Mouse (Mus musculus): ENCODE data around the gene Kndc1. TPM values are rescaled to one million over a fixed set of nuclear protein-coding genes. Genes with fewer than 3 reads are reported as not detected.

The Kndc1 gene
- polyA plus RNA-seq (2012; rRNA removed) (0.01 and 0.04 TPM in 2 replicates), polyA plus RNA-seq (2014; fragmentation: Nextera tagmentation; extraction: Ambion mirVana) (not detected in 2 replicates)

DNA sequence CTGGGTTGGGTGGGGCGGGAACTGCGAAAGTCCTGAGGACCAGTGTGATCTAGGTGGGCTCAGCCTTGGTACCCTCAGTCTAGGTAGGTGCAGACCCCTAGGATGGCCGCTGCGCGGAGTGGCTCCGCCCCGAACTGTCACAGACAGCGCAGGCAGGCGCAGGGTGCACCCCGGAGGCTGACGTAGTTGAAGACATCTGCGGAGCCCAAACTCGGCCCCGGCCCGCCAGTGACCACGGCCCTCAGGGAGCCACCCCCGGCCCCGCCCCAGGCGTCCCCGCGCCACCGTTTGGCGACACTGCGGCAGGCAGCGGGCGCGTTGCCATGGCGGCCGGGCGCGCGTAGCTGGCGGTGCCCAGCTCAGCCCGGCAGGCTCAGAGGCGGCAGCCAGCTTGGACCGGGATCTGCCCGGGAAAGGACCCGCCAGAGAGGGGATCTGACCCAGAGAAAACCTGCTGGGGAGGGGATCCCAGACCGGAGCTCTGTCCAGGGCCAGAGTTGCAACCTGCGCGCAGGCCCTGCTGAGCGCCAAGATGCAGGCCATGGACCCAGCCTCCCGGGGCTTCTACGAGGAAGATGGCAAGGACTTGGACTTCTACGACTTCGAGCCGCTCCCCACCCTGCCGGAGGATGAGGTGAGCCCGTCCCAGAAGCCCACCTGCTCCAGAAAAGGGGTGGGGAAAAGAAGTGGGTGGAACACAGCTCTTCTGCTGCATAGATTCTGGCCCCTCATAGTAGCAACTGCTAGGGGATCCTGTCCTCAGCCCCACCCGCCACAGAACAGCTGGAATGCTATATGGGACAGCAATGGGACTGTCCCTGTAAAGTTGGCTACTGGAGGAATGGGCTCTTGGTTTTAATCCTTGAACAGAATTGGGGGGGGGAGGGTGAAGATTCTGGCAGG lies at the start of gene Kndc1:
Gene Kndc1 (plus strand): TSS at position 42 of the 903 bp plus-strand sequence.
- H3K9me3 ChIP-seq (ENCODE audit: control insufficient read depth, low read length), result no peaks in the 10 kb centered on the region
- no peaks in the 10 kb centered on the region for H3K36me3 ChIP-seq (replicated peaks; ENCODE audit: control insufficient read depth, insufficient read depth, low read depth)
- WGBS (ENCODE audit: insufficient replicate concordance), result 2% methylated on average over 50 of the region's 50 CpGs
- no peak for TF ChIP-seq EP300 (IDR thresholded peaks at IDR 0.05; ENCODE audit: low read depth)
- no peak for TF ChIP-seq CTCF (IDR thresholded peaks at IDR 0.05; ENCODE audit: low read depth)
- no peak within 1 kb of the TSS for H3K27ac ChIP-seq
- ATAC-seq (ENCODE audit: insufficient read depth) (no peak), DNase-seq (ENCODE audit: low read depth in 3 of 3, low spot score in 3 of 3) (no peak)
- no peak within 1 kb of the TSS for H3K4me2 ChIP-seq (ENCODE audit: low read depth)
- H3K4me3 ChIP-seq (ENCODE audit: insufficient read depth in 1 of 2, low read depth in 2 of 2, low read length in 2 of 2), result no peak within 1 kb of the TSS
- H3K9ac ChIP-seq (replicated peaks), result no peak within 1 kb of the TSS
- peaks cover 18% of the 10 kb centered on the region for H3K27me3 ChIP-seq (ENCODE audit: control insufficient read depth, insufficient read depth, low read length)
- no peaks in the 10 kb centered on the region for H3K4me1 ChIP-seq (replicated peaks; ENCODE audit: control insufficient read depth in 2 of 2, insufficient read depth in 2 of 2, low read length in 1 of 2)

GRCm38 (mm10) chr7:139845101-139845500 lies 49.4 kb upstream of the Kndc1 start:
- no peaks in the 10 kb centered on the region for H3K9me3 ChIP-seq (ENCODE audit: control insufficient read depth, low read length)
- no peak overlapping the region for H3K9ac ChIP-seq (replicated peaks)
- no peak for TF ChIP-seq CTCF (IDR thresholded peaks at IDR 0.05; ENCODE audit: low read depth)
- TF ChIP-seq EP300 (IDR thresholded peaks at IDR 0.05; ENCODE audit: low read depth), result no peak
- no peak for DNase-seq (ENCODE audit: low read depth in 3 of 3, low spot score in 3 of 3)
- WGBS (ENCODE audit: insufficient replicate concordance), result 53% methylated on average over 2 of the region's 2 CpGs
- H3K27ac ChIP-seq, result no peak overlapping the region
- no peak overlapping the region for H3K4me2 ChIP-seq (ENCODE audit: low read depth)
- no peaks in the 10 kb centered on the region for H3K36me3 ChIP-seq (replicated peaks; ENCODE audit: control insufficient read depth, insufficient read depth, low read depth)
- no peaks in the 10 kb centered on the region for H3K27me3 ChIP-seq (ENCODE audit: control insufficient read depth, insufficient read depth, low read length)
- ATAC-seq (ENCODE audit: insufficient read depth), result no peak
- H3K4me1 ChIP-seq (replicated peaks; ENCODE audit: control insufficient read depth in 2 of 2, insufficient read depth in 2 of 2, low read length in 1 of 2), result no peaks in the 10 kb centered on the region
- no peak overlapping the region for H3K4me3 ChIP-seq (ENCODE audit: insufficient read depth in 1 of 2, low read depth in 2 of 2, low read length in 2 of 2)

- no peak for DNase-seq (ENCODE audit: low read depth in 3 of 3, low spot score in 3 of 3)
Measured at GRCm38 (mm10) chr7:139850152-139850551, 44.3 kb upstream of the Kndc1 start.

GRCm38 (mm10) chr7:139850677-139851076 lies 43.8 kb upstream of the Kndc1 start:
- no peaks in the 10 kb centered on the region for H3K9me3 ChIP-seq (ENCODE audit: control insufficient read depth, low read length)
- no peaks in the 10 kb centered on the region for H3K27me3 ChIP-seq (ENCODE audit: control insufficient read depth, insufficient read depth, low read length)
- DNase-seq (ENCODE audit: low read depth in 3 of 3, low spot score in 3 of 3) (no peak), ATAC-seq (ENCODE audit: insufficient read depth) (no peak)
- no peak overlapping the region for H3K4me2 ChIP-seq (ENCODE audit: low read depth)
- H3K36me3 ChIP-seq (replicated peaks; ENCODE audit: control insufficient read depth, insufficient read depth, low read depth), result no peaks in the 10 kb centered on the region
- 51% methylated on average over 5 of the region's 5 CpGs for WGBS (ENCODE audit: insufficient replicate concordance)
- H3K9ac ChIP-seq (replicated peaks), result no peak overlapping the region
- H3K4me3 ChIP-seq (ENCODE audit: insufficient read depth in 1 of 2, low read depth in 2 of 2, low read length in 2 of 2), result no peak overlapping the region
- TF ChIP-seq EP300 (IDR thresholded peaks at IDR 0.05; ENCODE audit: low read depth) (no peak), CTCF (IDR thresholded peaks at IDR 0.05; ENCODE audit: low read depth) (no peak)
- H3K4me1 ChIP-seq (replicated peaks; ENCODE audit: control insufficient read depth in 2 of 2, insufficient read depth in 2 of 2, low read length in 1 of 2), result no peaks in the 10 kb centered on the region
- no peak overlapping the region for H3K27ac ChIP-seq

More at GRCm38 (mm10) chr7:139850152-139850551, 44.3 kb upstream of the Kndc1 start:
- Histone ChIP-seq H3K4me2 (ENCODE audit: low read depth) (no peak overlapping the region), H3K27ac (no peak overlapping the region), H3K4me3 (ENCODE audit: insufficient read depth in 1 of 2, low read depth in 2 of 2, low read length in 2 of 2) (no peak overlapping the region), H3K9ac (replicated peaks) (no peak overlapping the region), H3K9me3 (ENCODE audit: control insufficient read depth, low read length) (no peaks in the 10 kb centered on the region), H3K4me1 (replicated peaks; ENCODE audit: control insufficient read depth in 2 of 2, insufficient read depth in 2 of 2, low read length in 1 of 2) (no peaks in the 10 kb centered on the region), H3K36me3 (replicated peaks; ENCODE audit: control insufficient read depth, insufficient read depth, low read depth) (no peaks in the 10 kb centered on the region), H3K27me3 (ENCODE audit: control insufficient read depth, insufficient read depth, low read length) (no peaks in the 10 kb centered on the region)
- ATAC-seq (ENCODE audit: insufficient read depth), result no peak
- 38% methylated on average over 6 of the region's 6 CpGs for WGBS (ENCODE audit: insufficient replicate concordance)
- TF ChIP-seq EP300 (IDR thresholded peaks at IDR 0.05; ENCODE audit: low read depth) (no peak), CTCF (IDR thresholded peaks at IDR 0.05; ENCODE audit: low read depth) (no peak)

GRCm38 (mm10) chr7:139851098-139851497 lies 43.4 kb upstream of the Kndc1 start:
- DNase-seq (ENCODE audit: low read depth in 3 of 3, low spot score in 3 of 3) (no peak), ATAC-seq (ENCODE audit: insufficient read depth) (no peak)
- no peaks in the 10 kb centered on the region for H3K27me3 ChIP-seq (ENCODE audit: control insufficient read depth, insufficient read depth, low read length)
- TF ChIP-seq EP300 (IDR thresholded peaks at IDR 0.05; ENCODE audit: low read depth) (no peak), CTCF (IDR thresholded peaks at IDR 0.05; ENCODE audit: low read depth) (no peak)
- H3K4me3 ChIP-seq (ENCODE audit: insufficient read depth in 1 of 2, low read depth in 2 of 2, low read length in 2 of 2), result no peak overlapping the region
- 61% methylated on average over 6 of the region's 6 CpGs for WGBS (ENCODE audit: insufficient replicate concordance)
- no peaks in the 10 kb centered on the region for H3K9me3 ChIP-seq (ENCODE audit: control insufficient read depth, low read length)
- no peaks in the 10 kb centered on the region for H3K36me3 ChIP-seq (replicated peaks; ENCODE audit: control insufficient read depth, insufficient read depth, low read depth)
- no peaks in the 10 kb centered on the region for H3K4me1 ChIP-seq (replicated peaks; ENCODE audit: control insufficient read depth in 2 of 2, insufficient read depth in 2 of 2, low read length in 1 of 2)
- no peak overlapping the region for H3K4me2 ChIP-seq (ENCODE audit: low read depth)
- H3K9ac ChIP-seq (replicated peaks), result no peak overlapping the region
- H3K27ac ChIP-seq, result no peak overlapping the region

Measured in liver, embryonic 14.5 days (tissue).